Mouse (Mus musculus) skeletal muscle tissue, adult 2 months (tissue): ENCODE measurements at regions not wholly inside any gene's neighbourhood (a gene's known extent, or its start where the extent isn't known, plus 50 kb on each side); places are given as distances from the start of the nearest gene placed in this dataset.

Experiments
- DNase-seq: peaks from one replicate; pipeline ENCODE4 v3.0.0-alpha.2; 2012; ENCODE audit warnings: low read depth, low spot score

DNA sequence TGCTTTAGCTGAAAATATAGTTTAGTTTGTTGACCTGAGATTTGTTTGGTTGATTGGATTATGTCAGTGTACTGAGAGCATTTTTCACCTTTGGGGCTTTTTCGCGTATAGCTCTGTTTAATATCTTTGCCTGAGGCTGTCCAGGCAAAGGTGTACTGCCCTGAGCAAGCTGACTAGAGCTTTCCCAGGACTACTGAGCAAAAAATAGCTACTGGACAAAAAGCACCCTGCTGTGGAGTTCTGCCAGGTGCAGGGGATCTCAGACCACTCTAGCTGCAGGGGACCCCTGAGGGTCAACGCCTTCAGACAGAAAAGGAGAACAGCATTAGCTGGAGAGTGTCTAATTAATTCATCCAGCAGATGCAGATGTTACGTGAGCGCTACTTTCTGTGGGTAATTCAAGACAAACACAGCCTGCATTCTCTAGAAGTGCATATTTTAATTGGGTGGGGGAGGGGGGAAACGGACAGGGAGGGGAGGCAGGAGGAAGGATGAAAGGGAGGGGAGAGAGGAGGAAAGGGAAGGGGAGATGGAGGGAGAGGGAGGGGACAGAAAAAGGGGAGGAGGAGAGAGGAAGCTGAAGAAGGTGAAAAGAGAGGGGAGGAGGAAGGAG lies 61.7 kb downstream of the Thnsl1 start:
- DNase-seq = no peak

GRCm38 (mm10) chr2:21269989-21270846 lies 64.7 kb downstream of the Thnsl1 start:
- DNase-seq = no peak

DNA sequence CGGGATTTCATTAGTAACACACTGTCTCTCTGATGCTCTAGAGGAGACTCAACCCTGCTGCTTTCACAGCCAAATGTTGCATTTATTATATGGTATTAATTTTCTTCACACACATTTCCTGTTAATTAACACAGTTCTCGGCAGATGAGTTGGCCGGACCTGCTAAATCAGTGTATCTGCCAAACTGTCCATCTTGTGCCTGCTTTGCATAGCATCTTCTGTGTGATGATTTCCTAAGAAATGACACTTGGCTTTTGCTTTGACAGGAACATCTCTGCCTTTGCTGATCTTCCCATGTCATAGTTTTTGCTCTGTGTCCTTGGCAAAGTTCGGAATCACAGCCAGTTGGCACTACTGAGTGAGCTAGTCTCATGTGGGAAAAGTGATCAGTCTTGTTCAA lies 67.9 kb downstream of the Thnsl1 start:
- DNase-seq = no peak

DNA sequence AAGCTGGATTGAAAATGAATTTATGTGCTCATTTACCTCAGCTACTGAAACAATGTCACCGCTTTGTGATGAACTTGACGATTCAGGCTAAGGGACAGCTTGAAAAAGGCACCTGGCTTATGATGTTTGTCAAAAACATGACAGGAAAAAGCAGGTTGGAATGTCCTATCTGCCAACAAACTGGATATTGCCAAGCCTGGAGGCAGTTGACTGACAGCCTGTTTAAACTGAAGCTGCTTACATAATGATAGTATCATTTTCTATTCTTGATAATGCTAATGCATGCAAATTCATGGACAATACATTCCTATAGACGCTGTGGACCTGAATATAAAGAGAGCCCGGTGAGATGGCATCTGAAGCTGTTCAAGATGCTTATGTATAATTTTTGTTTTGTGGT lies 69.8 kb downstream of the Thnsl1 start:
- DNase-seq = no peak

DNA sequence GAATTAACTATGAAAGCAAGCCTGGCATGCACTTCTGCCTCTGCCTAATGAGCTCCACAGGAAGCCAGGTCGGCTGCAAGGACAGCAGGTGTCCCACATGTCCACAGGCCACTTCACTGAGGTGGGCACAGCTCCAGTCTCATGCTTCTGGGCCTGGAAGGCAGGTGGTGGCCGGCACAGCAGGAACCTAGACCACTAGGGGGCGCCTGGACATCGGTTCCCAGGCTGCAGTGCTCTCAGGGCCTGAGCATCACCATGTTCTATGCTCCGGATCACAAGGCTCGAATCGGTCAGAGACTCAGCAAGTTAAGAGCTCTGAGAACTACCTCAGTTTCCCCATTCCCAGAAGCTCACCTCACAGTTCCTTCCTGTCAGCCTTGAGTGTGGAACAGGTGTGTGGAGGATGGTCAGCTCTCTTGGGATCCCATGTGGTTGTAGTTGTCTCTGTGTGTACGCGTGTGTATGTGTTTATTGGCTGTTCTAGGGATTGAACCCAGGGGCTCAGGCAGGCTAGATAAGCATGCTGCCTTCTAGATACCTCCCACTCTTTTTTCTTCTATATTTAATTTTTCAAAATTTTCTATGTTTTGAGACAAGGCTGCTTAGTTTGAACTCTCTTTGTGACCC lies 75.4 kb downstream of the Thnsl1 start:
- peak; percentile 20 for DNase-seq

DNA sequence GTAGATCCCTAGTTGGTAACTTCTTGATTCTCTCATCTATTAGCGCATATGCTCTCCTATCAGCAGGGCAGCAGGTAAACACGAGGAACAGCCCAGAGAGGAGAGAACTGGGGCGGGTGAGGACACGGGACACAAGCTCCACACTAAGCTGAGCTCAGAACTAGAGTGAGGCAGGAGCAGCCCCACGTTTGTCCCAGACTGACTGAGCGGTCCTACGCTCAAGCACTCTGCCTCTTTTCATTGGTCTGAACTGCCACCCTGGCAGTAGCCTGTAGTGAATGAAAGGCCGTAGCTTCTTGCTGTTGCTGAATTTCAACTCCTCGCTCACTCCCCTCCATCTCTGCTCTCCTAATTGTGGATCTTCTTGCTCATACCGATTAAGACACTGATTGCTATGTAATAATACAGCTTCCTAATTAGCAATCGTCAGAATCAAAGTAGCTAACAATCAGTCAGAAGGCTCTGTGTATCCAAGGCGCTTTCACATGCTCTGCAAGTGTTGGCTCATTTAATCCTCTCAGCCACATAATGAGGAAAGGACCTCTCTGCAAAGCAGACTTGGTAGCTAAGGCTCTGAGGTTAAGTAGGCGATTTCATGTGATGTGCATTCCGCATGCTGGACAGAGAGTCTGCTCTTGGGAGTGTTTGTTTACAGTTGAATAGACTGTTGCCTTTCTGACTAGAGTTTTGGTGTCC lies 77.1 kb downstream of the Thnsl1 start:
- no peak for DNase-seq

DNA sequence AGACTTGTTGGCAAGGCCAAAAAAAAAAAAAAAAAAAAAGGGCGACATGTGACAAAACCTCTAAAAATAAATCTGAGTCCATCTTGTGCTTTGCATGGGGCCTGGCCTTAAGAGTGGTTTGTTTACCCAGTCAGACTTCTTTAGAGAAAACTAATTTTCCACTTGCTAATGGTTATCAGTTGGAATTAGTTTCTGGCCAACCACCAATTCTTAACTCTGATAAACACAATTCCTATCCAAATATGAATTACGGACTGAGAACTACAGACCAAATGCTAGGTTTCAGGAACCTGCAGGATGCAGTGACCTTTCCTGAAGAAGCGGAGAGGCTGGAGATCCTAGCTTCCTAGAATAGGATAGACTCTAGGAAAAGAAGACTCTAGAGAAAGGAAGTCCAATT lies 79.4 kb downstream of the Thnsl1 start:
- DNase-seq = no peak

- DNase-seq = no peak
Observed at GRCm38 (mm10) chr2:21287786-21288185, 79.6 kb upstream of the Gpr158 start.

GRCm38 (mm10) chr2:21292669-21293151 lies 74.6 kb upstream of the Gpr158 start:
- no peak for DNase-seq

- DNase-seq = no peak
Observed at GRCm38 (mm10) chr2:21294002-21294401, 73.3 kb upstream of the Gpr158 start.

- no peak for DNase-seq
Observed at GRCm38 (mm10) chr2:21299681-21300080, 67.7 kb upstream of the Gpr158 start.
